Mouse (Mus musculus): ENCODE results near the gene Glrb. TPM values are rescaled to one million over a fixed set of nuclear protein-coding genes. Genes with fewer than 3 reads are reported as not detected.

The Glrb gene
- total RNA-seq, 4 experiments from 2014 or later: 0.19 to 0.44 (median 0.37) TPM

DNA sequence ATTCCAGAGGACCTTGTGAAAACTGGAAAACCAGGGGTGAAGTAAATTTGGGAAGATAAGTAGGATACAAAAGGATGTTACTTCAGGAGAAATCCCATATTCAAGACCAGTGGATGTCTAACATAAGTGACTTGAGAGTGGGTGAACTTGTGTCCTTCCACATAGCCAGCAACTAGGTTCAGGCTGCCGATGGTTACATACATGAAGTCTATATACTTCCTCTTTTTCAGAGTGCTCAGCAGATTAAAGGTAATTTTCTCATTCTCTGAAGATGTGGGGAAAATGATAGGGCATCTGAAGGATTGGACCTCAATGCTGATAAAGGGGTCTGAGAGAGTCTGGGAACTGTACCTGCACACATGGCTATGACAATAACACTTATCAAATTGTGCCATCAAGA is 89.5 kb downstream of the Glrb start:
- DNase-seq (ENCODE audit: low spot score): no peak

- DNase-seq (ENCODE audit: low spot score): no peak
Measured at GRCm38 (mm10) chr3:80818619-80819018, 94.8 kb downstream of the Glrb start.

DNA sequence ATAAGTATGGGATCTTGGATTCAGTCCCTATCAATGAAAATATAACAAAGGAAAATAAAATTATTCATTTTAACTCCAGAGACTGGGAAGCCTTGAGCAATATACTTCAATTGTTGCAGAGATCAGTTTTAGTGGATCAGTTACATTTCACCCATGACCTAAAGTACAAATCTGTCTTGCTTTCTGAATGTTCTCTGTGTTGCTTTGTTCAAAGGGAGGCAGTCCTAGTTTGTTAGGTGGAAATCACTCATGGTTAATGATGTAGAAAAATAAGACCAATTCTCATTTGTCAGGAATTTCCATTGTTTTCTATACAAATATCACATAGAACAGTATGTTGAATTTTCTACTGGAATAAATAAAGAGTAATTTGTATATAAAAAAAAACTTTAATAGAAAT is 99.7 kb downstream of the Glrb start:
- no peak for DNase-seq (ENCODE audit: low spot score)

DNA sequence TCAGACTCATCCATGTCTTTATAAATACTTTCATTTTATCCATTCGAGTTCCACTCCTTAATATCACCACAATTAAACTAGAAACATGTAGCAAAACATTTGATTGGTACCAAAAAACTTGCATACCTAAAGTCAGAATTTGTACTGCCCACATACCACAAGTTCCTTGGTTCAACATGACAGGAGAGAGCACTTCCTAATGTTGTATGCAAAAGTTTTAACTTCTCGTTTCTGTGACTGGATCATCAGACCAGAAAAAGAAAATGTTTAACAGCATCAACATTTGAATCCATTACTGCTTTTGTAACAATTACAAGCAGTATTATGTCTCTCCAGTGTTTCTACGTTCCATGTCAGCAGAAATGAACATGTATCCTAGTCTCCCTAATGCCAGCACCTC is 101.2 kb downstream of the Glrb start:
- no peak for DNase-seq (ENCODE audit: low spot score)

GRCm38 (mm10) chr3:80805327-80805726 is 108.1 kb downstream of the Glrb start:
- DNase-seq (ENCODE audit: low spot score): no peak

GRCm38 (mm10) chr3:80803811-80804210 is 109.6 kb downstream of the Glrb start:
- DNase-seq (ENCODE audit: low spot score): no peak

DNA sequence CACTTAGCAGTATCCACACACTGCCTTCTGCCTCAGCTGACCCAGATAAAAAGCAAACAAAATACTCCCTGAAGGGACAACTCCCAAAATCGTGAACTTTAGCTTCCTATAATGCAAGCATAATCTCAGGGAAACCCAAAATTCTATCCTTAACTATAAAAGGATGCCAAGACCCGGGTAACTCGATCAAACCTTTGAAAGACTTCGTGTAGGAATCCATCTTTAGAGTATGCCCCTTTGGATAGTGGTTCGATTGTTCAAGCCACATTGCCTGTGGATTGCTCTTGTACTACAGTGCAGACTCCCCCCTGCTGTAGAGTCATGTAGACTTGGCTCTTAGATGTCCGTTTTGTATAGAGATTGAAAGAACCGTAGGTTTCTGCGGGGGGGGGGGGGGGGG is 110.2 kb downstream of the Glrb start:
- DNase-seq (ENCODE audit: low spot score): no peak

- DNase-seq (ENCODE audit: low spot score): peak; percentile 4
Measured at GRCm38 (mm10) chr3:80802596-80803081, 110.8 kb downstream of the Glrb start, which contains the start of gene Gria2. Gene Gria2, minus strand, starts transcription at chr3:80802835.

DNA sequence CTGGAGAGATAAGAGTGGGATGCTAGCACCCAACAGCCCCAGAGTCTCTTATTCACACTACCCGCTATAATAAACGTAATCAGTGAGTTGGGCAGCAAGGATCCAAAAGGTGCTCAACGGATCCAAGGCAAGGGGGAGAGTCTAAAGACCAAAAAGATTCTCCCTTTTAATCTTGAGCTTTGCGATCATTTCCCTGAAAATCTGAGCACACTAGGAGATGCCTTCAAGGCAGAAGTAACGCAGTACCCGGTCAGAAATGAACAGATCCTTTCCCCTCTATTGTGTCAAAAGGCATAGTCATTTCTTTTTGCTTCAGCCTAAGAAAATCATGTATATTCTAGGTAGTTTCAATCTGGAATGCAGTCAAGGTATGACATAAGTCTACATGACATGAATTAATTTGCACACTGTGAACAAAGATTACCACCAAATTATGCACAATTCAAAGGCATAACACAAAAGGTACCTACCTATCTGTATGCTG is 111.6 kb downstream of the Glrb start:
- DNase-seq (ENCODE audit: low spot score): no peak

DNA sequence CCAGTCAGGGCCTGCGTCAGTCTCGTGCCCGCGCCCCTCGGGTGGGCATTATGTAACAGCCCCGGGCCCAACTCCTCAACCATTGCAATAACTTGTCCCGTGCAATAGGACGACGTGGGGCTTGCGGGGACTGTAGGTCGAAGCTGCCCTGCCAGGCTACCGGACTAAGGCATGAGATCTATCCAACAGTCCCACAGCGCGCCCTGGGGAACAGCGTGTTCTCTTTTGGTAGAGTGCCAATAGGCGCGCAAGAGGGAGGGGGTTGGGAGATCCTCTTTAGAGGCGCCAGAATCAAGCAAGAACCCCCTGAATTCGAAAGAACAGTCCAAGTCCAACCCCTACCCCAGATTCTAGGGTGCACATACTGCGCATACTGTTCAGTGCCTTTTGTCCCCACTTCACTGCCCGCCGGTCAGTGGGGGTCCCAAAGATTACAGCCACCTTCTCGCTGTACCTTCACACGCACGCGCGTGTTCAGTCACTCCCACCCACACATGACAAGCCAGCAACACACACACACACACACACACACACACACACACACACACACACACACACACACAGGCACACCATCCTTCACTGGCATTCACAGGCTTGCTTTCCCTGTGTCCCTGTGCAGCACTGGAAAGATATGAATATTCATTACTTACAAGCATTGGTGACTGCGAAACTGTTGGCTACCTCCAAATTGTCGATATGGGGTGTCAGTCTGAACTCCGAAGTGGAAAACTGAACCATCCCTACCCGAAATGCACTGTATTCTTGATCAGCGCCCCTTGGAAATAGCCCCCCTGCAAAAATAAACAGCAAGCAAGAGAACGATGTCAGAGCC is 112.2 kb downstream of the Glrb start:
- DNase-seq (ENCODE audit: low spot score): no peak

DNA sequence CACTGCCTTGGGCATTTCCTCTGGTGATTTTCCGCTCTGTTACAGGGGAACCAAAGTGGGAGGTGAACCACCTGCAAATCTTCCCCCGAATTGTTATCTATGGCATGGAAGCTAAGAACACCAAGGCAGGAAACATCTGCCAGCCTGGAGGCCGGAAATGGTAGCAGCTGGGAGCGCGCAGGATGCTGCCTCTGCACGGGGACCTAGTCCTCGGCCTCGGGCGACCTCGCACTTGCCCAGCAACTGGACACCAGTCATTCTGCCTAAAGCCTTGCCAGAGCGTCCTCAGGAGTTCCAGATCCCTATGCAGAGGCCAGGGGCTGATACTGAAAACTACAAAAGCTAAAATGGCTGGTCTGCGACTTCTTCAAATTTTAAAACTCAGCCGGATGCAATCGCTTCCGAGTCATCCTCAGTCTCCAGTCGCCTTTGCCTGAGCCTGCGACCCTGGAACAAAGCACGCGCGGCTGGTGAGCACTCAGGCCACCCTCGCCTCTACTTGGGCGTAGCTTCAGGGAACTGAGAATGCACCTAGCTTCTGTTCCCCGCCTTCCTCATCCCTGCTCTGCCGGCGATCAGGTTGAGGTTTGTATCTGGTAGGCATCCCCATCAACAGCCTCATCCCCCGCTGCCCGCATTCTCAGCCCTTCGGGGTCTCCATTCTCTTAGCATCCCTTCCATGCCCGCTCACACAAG is 113.0 kb downstream of the Glrb start:
- no peak for DNase-seq (ENCODE audit: low spot score)

DNA sequence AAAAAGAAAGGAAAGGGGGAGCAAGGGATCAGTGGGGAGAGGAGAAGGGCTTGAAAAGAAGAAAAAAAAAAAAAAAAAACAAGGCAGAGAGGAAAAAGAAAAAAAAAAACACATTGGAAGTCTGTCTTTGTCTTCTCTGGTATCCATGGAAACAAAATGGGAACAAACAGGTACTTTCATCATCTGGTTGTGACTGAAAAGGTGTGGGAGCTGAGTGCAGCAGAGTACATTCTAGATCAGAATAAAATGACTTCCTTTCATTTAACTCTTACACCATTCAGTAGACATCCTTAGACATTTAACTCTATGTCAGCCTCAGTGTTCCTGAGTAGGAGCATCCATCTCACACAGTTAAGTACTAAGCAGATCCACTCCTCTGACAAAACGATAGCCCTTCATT is 115.5 kb downstream of the Glrb start:
- no peak for DNase-seq (ENCODE audit: low spot score)

DNA sequence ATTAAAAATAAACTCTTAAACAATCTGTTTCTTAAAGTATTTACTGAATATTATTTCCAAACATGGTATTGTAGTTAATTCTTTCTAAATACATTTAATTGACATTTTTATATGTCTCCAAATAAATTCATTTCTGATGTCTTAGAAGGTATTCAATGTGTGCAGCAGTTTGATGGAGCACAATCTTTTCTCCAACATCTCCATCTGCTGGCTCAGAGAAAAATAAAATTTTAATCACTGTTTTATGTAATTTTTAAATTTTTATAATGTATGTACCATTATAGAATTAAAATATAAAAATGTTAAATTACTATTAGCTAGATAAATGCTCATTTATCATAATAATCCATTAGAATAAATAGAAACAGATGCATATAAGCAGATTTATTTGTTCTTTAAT is 116.7 kb downstream of the Glrb start:
- no peak for DNase-seq (ENCODE audit: low spot score)

DNA sequence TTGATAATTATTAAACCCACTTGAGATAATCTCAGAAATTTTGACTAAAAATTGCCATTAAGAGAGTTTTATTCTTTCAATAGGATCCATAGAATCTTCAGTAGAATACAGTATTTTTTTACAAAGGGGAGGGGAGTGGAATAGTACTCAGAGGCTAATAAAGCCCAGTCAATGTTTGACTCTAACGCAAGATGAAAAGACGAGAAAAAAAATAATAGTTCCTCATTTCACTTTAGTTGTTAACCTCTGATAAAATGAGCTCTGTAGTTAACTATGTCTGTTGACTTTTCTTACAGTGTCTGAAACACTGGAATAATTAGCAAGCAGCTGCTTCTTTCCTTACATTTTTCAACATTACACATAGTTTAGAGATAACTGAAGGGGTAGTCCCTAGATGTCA is 118.2 kb downstream of the Glrb start:
- DNase-seq (ENCODE audit: low spot score): no peak

Other genes starting within 250 kb of the Glrb start
- under 1 TPM; 0.08 to 0.16 (median 0.11) TPM for gene Gria2, start 110.8 kb downstream of the Glrb start, total RNA-seq (2022)
- gene Pdgfc, start 122.8 kb upstream of the Glrb start, total RNA-seq (2022): 1 to 10 TPM; 2.0 to 4.5 (median 2.8) TPM